Mouse (Mus musculus) ovary, postnatal 10 days (tissue): ENCODE measurements around the gene Dbp.

ENCODE experiments used
- DNase-seq: peaks from one replicate; pipeline ENCODE4 v3.0.0; 2022; ENCODE audit warnings: low spot score

Gene Dbp

GRCm38 (mm10) chr7:45725713-45726112 is 20.8 kb downstream of the Dbp start, which contains the start of gene Spaca4:
Gene Spaca4 (minus strand): TSS chr7:45725813.
- DNase-seq = no peak

GRCm38 (mm10) chr7:45726419-45726818 is 21.5 kb downstream of the Dbp start:
- no peak for DNase-seq

- DNase-seq = no peak
These were observed 22.7 kb downstream of the Dbp start for GRCm38 (mm10) chr7:45727625-45728024.

- DNase-seq = no peak
These were observed 26.0 kb downstream of the Dbp start for GRCm38 (mm10) chr7:45730727-45731431.

GRCm38 (mm10) chr7:45733477-45733876 is 28.6 kb downstream of the Dbp start:
- DNase-seq = no peak

GRCm38 (mm10) chr7:45739162-45739763 is 34.4 kb downstream of the Dbp start:
- no peak for DNase-seq

GRCm38 (mm10) chr7:45739820-45740219 is 34.9 kb downstream of the Dbp start:
- no peak for DNase-seq

- DNase-seq = no peak
These were observed 36.4 kb downstream of the Dbp start for GRCm38 (mm10) chr7:45741308-45741707.

- no peak for DNase-seq
These were observed 36.9 kb downstream of the Dbp start for GRCm38 (mm10) chr7:45741777-45742176.

- DNase-seq = no peak
These were observed 37.5 kb downstream of the Dbp start for GRCm38 (mm10) chr7:45742338-45742737.

GRCm38 (mm10) chr7:45744387-45744786 is 39.5 kb downstream of the Dbp start:
- DNase-seq = no peak

GRCm38 (mm10) chr7:45746518-45746917 is 41.6 kb downstream of the Dbp start:
- DNase-seq = no peak

GRCm38 (mm10) chr7:45747450-45747849 is 42.6 kb downstream of the Dbp start:
- DNase-seq = no peak

- no peak for DNase-seq
These were observed 43.2 kb downstream of the Dbp start for GRCm38 (mm10) chr7:45748110-45748509.

GRCm38 (mm10) chr7:45749401-45749800 is 44.5 kb downstream of the Dbp start:
- no peak for DNase-seq

- no peak for DNase-seq
These were observed 45.3 kb downstream of the Dbp start for GRCm38 (mm10) chr7:45750162-45750561.

- no peak for DNase-seq
These were observed 50.8 kb downstream of the Dbp start for GRCm38 (mm10) chr7:45755703-45756102.

- DNase-seq = no peak
These were observed 54.5 kb downstream of the Dbp start for GRCm38 (mm10) chr7:45759400-45759799.
